Mouse (Mus musculus): ENCODE measurements around the gene Dhx9. TPM values are rescaled to one million over a fixed set of nuclear protein-coding genes. Genes with fewer than 3 reads are reported as not detected.
"Not testable (repeated sequence)": the region's sequence is repeated elsewhere in the genome, so short reads cannot be mapped to it uniquely, and the experiment has no call there.

The Dhx9 gene
- total and polyA plus RNA-seq, 2 experiments from 2014 or later, result 32.0 to 109 TPM

DNA sequence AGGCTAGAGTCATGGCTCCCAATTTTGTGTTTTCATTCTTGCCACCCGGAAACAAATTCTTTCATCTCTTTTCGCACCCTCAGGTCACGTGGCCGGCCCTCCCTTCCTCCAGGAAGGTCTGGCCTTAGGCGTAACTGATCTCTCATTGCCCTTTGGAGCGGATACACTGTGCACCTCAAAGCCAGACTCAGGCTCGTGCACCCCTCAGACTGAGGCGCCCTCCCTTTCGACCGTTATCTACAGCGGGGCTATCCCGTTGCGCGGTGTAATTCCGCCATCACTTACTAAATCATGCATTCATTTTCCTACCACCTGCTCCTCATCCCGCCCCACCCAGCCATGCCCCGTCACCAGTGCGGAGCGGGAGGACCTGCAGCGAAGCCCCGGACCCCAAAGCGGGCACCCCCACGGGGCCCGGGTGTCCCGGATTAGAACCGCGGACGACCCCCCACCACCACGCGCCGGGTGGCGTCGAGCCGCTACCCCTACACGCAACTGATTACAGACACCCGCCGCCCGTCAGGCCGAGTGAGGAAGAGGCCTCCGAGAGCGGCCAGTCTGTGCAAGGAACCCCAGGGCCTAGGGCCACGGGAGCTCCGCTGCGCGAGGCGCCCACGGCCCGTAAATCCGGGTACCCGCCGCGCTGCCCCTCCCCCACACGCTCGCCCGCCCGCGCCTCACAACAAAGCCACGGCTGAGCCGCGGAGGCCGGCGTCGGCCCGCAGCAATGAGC is 527 bp downstream of the Dhx9 start:
- Histone ChIP-seq H3K27me3 (ENCODE audit: insufficient read depth, low read length) (no peaks in the 10 kb centered on the region), H3K9ac (peak overlapping the region; percentile 90), H3K4me1 (ENCODE audit: insufficient read depth) (peaks cover 19% of the 10 kb centered on the region; the same call in 1 of the 2 replicates), H3K9me3 (ENCODE audit: low read length) (no peaks in the 10 kb centered on the region), H3K36me3 (ENCODE audit: insufficient read depth) (no peaks in the 10 kb centered on the region), H3K4me3 (ENCODE audit: low read depth, low read length) (peak overlapping the region; percentile 77), H3K4me2 (ENCODE audit: low read depth) (peak overlapping the region; percentile 78), H3K27ac (ENCODE audit: low read depth, low read length) (peak overlapping the region; percentile 95)
- ATAC-seq (peak; percentile 86), DNase-seq (peak; percentile 64)
- TF ChIP-seq CTCF (IDR thresholded peaks at IDR 0.05; ENCODE audit: low read depth), result no peak
- 2% methylated on average over 64 of the region's 64 CpGs for WGBS

DNA sequence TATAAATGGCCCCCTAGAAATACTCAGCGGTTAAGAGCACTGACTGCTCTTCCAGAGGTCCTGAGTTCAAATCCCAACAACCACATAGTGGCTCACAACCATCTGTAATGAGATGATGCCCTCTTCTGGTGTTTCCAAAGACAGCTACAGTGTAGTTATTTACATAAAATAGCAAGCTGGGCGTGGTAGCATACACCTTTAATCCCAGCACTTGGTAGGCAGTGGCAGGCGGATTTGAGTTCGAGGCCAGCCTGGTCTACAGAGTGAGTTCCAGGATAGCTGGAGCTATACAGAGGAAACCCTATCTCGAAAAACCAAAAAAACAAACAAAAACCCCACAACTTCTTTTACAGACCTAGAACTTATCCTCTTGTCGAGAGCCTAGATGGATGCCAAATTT is 1.3 kb downstream of the Dhx9 start:
- not testable (repeated sequence) for H3K27me3 ChIP-seq (ENCODE audit: insufficient read depth, low read length); DNase-seq; H3K27ac ChIP-seq (ENCODE audit: low read depth, low read length); H3K36me3 ChIP-seq (ENCODE audit: insufficient read depth); ATAC-seq; H3K9me3 ChIP-seq (ENCODE audit: low read length)
- Histone ChIP-seq H3K4me3 (ENCODE audit: low read depth, low read length) (peak overlapping the region; percentile 77), H3K4me1 (ENCODE audit: insufficient read depth) (peaks cover 19% of the 10 kb centered on the region; the same call in 1 of the 2 replicates), H3K9ac (peak overlapping the region; percentile 90), H3K4me2 (ENCODE audit: low read depth) (peak overlapping the region; percentile 78)
- 0 out of 2 replicates have a peak, but pooled peaks have one; percentile 2 for TF ChIP-seq CTCF (IDR thresholded peaks at IDR 0.05; ENCODE audit: low read depth)
- WGBS, result 9% methylated on average over 6 of the region's 6 CpGs

DNA sequence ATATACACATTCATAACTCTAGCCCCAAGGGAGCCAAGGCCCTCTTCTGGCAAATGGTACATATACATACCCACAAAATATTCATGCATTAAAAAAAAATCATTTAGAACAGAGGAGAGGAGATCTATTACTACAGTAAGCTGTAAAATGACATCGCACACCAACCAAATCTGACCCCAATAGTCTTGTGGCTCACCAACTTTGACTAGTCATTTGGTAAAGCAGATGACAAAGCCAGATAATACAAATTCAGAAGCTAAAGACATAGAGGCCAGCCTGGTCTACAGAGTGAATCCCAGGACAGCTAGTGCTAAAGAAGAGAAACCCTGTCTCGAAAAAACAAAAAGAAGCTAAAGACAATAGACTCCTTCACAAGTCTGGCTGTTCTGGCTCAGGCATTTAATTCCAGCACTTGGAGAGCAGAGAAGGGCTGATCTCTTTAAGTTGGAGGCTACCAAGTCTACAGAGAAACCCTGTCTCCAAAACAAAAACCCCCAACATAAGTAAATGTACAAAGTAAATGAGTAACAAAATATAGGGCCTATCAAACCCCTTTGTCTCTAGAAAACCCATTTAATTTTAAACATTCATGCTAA is 2.2 kb downstream of the Dhx9 start:
- H3K4me2 ChIP-seq (ENCODE audit: low read depth), result peak overlapping the region; percentile 78
- 0 out of 2 replicates have a peak overlapping the region, but pooled peaks have one; percentile 14 for H3K9ac ChIP-seq
- peaks cover 19% of the 10 kb centered on the region; the same call in 1 of the 2 replicates for H3K4me1 ChIP-seq (ENCODE audit: insufficient read depth)
- TF ChIP-seq CTCF (IDR thresholded peaks at IDR 0.05; ENCODE audit: low read depth), result no peak
- H3K36me3 ChIP-seq (ENCODE audit: insufficient read depth), result peaks cover 7% of the 10 kb centered on the region
- peak overlapping the region; percentile 77 for H3K4me3 ChIP-seq (ENCODE audit: low read depth, low read length)
- no peak for DNase-seq
- H3K9me3 ChIP-seq (ENCODE audit: low read length), result no peaks in the 10 kb centered on the region
- no peaks in the 10 kb centered on the region for H3K27me3 ChIP-seq (ENCODE audit: insufficient read depth, low read length)
- H3K27ac ChIP-seq (ENCODE audit: low read depth, low read length), result no peak overlapping the region
- 38% methylated on average over 2 of the region's 2 CpGs for WGBS
- no peak for ATAC-seq

DNA sequence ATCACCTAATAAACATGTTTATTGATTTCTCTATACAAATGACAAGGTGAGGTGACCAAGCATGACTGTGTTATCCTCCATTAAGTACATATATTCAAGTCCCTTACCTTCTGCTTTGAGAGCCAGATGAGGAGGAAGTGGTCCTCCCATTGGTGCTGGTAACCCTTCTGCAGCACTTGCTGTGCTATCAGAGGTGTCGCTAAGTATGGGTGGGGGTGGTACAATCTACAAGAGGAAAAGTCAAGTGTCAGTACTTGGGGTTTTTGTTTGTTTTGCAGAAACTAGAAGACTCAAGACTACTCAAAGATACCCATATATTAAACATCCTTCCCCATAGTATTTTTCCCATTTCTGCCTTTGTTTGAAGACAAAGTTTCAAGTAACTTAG is 6.4 kb downstream of the Dhx9 start:
- no peak for ATAC-seq
- WGBS, result 85% methylated on average over 1 of the region's 1 CpGs

DNA sequence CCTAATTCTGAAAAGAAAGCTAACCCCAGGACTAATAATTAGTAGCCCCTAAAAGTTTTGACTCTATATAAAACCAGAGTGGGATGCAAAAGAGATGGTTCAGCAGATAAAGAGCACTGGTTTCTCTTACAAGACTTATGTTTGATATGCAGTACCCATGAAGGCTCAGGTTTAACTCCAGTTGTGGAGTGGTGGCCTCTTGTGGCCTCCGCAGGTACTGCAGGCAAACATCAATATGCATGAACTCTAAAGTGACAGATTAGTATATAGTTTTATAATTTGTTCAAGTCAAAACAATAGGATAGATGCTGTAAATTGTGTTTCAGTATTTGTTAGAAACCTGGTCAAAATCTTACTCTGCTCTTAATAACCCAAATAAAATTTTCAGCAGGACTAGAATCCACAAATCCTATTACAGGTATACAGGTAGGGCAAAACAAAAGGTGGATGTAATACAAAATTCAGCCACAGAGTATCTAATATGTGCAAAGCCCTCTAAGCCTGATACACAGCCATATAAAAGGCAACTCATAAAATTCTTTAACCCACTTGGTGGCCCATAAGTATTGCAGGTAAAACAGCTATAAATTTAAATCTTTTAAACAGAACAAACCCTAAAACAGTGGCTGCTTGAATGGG is 7.0 kb downstream of the Dhx9 start:
- Histone ChIP-seq H3K4me2 (ENCODE audit: low read depth) (no peak overlapping the region), H3K4me3 (ENCODE audit: low read depth, low read length) (no peak overlapping the region), H3K36me3 (ENCODE audit: insufficient read depth) (peaks cover 35% of the 10 kb centered on the region), H3K9me3 (ENCODE audit: low read length) (no peaks in the 10 kb centered on the region), H3K27ac (ENCODE audit: low read depth, low read length) (no peak overlapping the region), H3K9ac (no peak overlapping the region), H3K4me1 (ENCODE audit: insufficient read depth) (peaks cover 13% of the 10 kb centered on the region; the same call in 1 of the 2 replicates), H3K27me3 (ENCODE audit: insufficient read depth, low read length) (no peaks in the 10 kb centered on the region)
- ATAC-seq, result peak; percentile 71; the same call in 1 of the 2 replicates
- peak; percentile 83 for DNase-seq
- WGBS, result 34% methylated on average over 1 of the region's 1 CpGs
- TF ChIP-seq CTCF (IDR thresholded peaks at IDR 0.05; ENCODE audit: low read depth), result peak; percentile 83

More for the DNA sequence above, 6.4 kb downstream of the Dhx9 start:
- H3K27me3 ChIP-seq (ENCODE audit: insufficient read depth, low read length), result no peaks in the 10 kb centered on the region
- no peak for TF ChIP-seq CTCF (IDR thresholded peaks at IDR 0.05; ENCODE audit: low read depth)
- H3K4me2 ChIP-seq (ENCODE audit: low read depth), result no peak overlapping the region
- H3K9me3 ChIP-seq (ENCODE audit: low read length), result no peaks in the 10 kb centered on the region
- H3K27ac ChIP-seq (ENCODE audit: low read depth, low read length), result no peak overlapping the region
- H3K4me1 ChIP-seq (ENCODE audit: insufficient read depth), result peaks cover 16% of the 10 kb centered on the region; the same call in 1 of the 2 replicates
- H3K4me3 ChIP-seq (ENCODE audit: low read depth, low read length), result no peak overlapping the region
- H3K9ac ChIP-seq, result no peak overlapping the region
- DNase-seq, result no peak
- peaks cover 34% of the 10 kb centered on the region for H3K36me3 ChIP-seq (ENCODE audit: insufficient read depth)

DNA sequence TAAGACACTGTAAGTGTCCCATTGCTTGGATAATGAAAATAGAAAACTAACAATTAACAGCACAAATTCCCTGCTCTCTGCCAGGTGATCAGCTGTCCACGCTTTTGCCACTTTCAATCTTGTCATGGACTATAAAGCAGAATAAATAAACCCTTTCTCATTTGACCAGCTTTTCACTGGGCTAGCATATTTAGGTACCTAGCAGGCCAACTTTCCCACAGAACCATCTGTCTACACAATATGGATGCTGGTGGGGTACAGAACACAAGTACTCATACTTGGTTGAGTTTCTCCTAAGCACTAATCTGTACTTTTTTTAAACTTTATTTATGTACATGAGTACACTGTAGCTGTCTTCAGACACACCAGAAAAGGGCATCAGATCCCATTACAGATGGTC is 8.2 kb downstream of the Dhx9 start:
- 74% methylated on average over 1 of the region's 1 CpGs for WGBS
- DNase-seq, result no peak
- peaks cover 44% of the 10 kb centered on the region for H3K36me3 ChIP-seq (ENCODE audit: insufficient read depth)
- no peak for TF ChIP-seq CTCF (IDR thresholded peaks at IDR 0.05; ENCODE audit: low read depth)
- no peaks in the 10 kb centered on the region for H3K27me3 ChIP-seq (ENCODE audit: insufficient read depth, low read length)
- no peaks in the 10 kb centered on the region for H3K9me3 ChIP-seq (ENCODE audit: low read length)
- no peak overlapping the region for H3K4me3 ChIP-seq (ENCODE audit: low read depth, low read length)
- ATAC-seq, result no peak
- no peak overlapping the region for H3K27ac ChIP-seq (ENCODE audit: low read depth, low read length)
- no peak overlapping the region for H3K4me2 ChIP-seq (ENCODE audit: low read depth)
- H3K9ac ChIP-seq, result no peak overlapping the region
- H3K4me1 ChIP-seq (ENCODE audit: insufficient read depth), result 0 out of 2 replicates have a peak, but pooled peaks cover 4% of the 10 kb centered on the region

All from forebrain, postnatal 0 days (tissue).